15 mouse cellular contexts compared by ENCODE assay signal in genomic region chr5:24299845-24300589, GRCm38 (mm10). TPM values are rescaled to one million over a fixed set of nuclear protein-coding genes. Genes with fewer than 3 reads are reported as not detected.
A peak's percentile ranks its signal among the peaks of the same experiment; 100 is the strongest.
DNase-seq lines count a peak whose midpoint lies in the region; ATAC-seq lines count a peak whose summit lies in the region.
"Had no signal": no experiment of that assay in that cellular context is flagged by ENCODE, and none has a peak within 500 bp of the region (broad histone marks: within the 10 kb centered on the region; RNA-seq: fewer than 3 reads in every experiment).

No protein-coding gene starts in this region.

- ATAC-seq in kidney, embryonic 14.5 days (ENCODE audit: low FRiP score, low TSS enrichment), result no peak
- ATAC-seq: activated CD4-positive, CD25-positive, alpha-beta regulatory T cell, adult 4 months had no signal

- WGBS in kidney, embryonic 14.5 days, result 52% methylated on average over 5 of the region's 5 CpGs

- H3K9ac ChIP-seq in kidney, embryonic 14.5 days (ENCODE audit: low read depth, low read length), result no peak overlapping the region
- H3K9ac ChIP-seq: forebrain, embryonic 12.5 days had no signal

- H3K27me3 ChIP-seq in kidney, embryonic 14.5 days (ENCODE audit: control insufficient read depth, insufficient read depth, low read length), result no peaks in the 10 kb centered on the region
- H3K27me3 ChIP-seq: forebrain, embryonic 12.5 days had no signal

- H3K4me2 ChIP-seq in kidney, embryonic 14.5 days (replicated peaks; ENCODE audit: low read depth, low read length), result no peak overlapping the region
- H3K4me2 ChIP-seq: forebrain, embryonic 12.5 days had no signal

- peak; percentile 18 for DNase-seq in kidney, postnatal 10 days
- peak; percentile 65 for DNase-seq in NIH3T3 (ENCODE audit: low read depth)
- peak; percentile 39 to 56 for DNase-seq in heart, adult 9 months (ENCODE audit: low spot score in 2 of 2)
- DNase-seq in heart, postnatal 4 days, result peak; percentile 74
- no peak for DNase-seq in layer of hippocampus, adult 18-20 months (ENCODE audit: low spot score in 2 of 2)
- DNase-seq in embryo, embryonic 9.5 days (ENCODE audit: extremely low spot score), result no peak
- DNase-seq: cerebellum, adult 11 months; layer of hippocampus, adult 9-11 months; liver; lung, adult 18-20 months; thymus, postnatal 14 days had no signal

- H3K27ac ChIP-seq in kidney, embryonic 14.5 days (ENCODE audit: low read depth, low read length), result no peak overlapping the region
- H3K27ac ChIP-seq: forebrain, embryonic 12.5 days had no signal

- no peaks in the 10 kb centered on the region for H3K4me1 ChIP-seq in kidney, embryonic 14.5 days (ENCODE audit: control insufficient read depth, insufficient read depth, low read length)
- H3K4me1 ChIP-seq: forebrain, embryonic 12.5 days had no signal

- no peaks in the 10 kb centered on the region for H3K36me3 ChIP-seq in kidney, embryonic 14.5 days (ENCODE audit: control insufficient read depth, insufficient read depth, low read length)
- H3K36me3 ChIP-seq: forebrain, embryonic 12.5 days had no signal

- H3K4me3 ChIP-seq in kidney, embryonic 14.5 days (ENCODE audit: low read length), result no peak overlapping the region
- H3K4me3 ChIP-seq: forebrain, embryonic 12.5 days had no signal

- no peaks in the 10 kb centered on the region for H3K9me3 ChIP-seq in kidney, embryonic 14.5 days (ENCODE audit: control insufficient read depth, low read length)
- H3K9me3 ChIP-seq: forebrain, embryonic 12.5 days had no signal

RNA-seq across cellular contexts. Expression of gene Kcnh2, which starts 51.4 kb away (rescaled TPM):
- polyA plus RNA-seq in kidney, embryonic 14.5 days (2014; fragmentation: Nextera tagmentation; extraction: Ambion mirVana), result 4.6 and 5.7 TPM in 2 replicates
- 100 to 1,000 TPM; 108 to 118 TPM for total RNA-seq in heart, postnatal 4 days (2021)
- total RNA-seq in layer of hippocampus, adult 18-20 months (2021), result 10 to 100 TPM; 23.0 to 26.8 TPM
- total RNA-seq: monocyte, adult 5-6 weeks had no signal

Comparison
In these comparisons a context has a peak if more than half of its experiments do, and no peak if none do; other contexts are left out.
1. DNase-seq: peak in kidney, postnatal 10 days (single experiment), NIH3T3 (single experiment), heart, adult 9 months (2 of 2) and heart, postnatal 4 days (single experiment); none in layer of hippocampus, adult 18-20 months (0 of 2) and embryo, embryonic 9.5 days (single experiment).